Mouse (Mus musculus): ENCODE measurements at regions not wholly inside any gene's neighbourhood (a gene's known extent, or its start where the extent isn't known, plus 50 kb on each side); places are given as distances from the start of the nearest gene placed in this dataset.

GRCm38 (mm10) chr14:102673724-102674123 lies 308.7 kb downstream of the Kctd12 start:
- no peak for DNase-seq (ENCODE audit: extremely low spot score in 1 of 2, low spot score in 1 of 2)

- peak in 1 of 2 experiments; percentile 9 for DNase-seq (ENCODE audit: extremely low spot score in 1 of 2, low spot score in 1 of 2)
These were observed 319.2 kb downstream of the Kctd12 start for GRCm38 (mm10) chr14:102663240-102663639.

GRCm38 (mm10) chr14:102660351-102660750 lies 322.1 kb downstream of the Kctd12 start:
- DNase-seq (ENCODE audit: extremely low spot score in 1 of 2, low spot score in 1 of 2) = no peak

GRCm38 (mm10) chr14:102656235-102656634 lies 326.2 kb downstream of the Kctd12 start:
- DNase-seq (ENCODE audit: extremely low spot score in 1 of 2, low spot score in 1 of 2) = no peak

- DNase-seq (ENCODE audit: extremely low spot score in 1 of 2, low spot score in 1 of 2) = peak in 1 of 2 experiments; percentile 6
These were observed 352.8 kb downstream of the Kctd12 start for GRCm38 (mm10) chr14:102629601-102630000.

GRCm38 (mm10) chr14:102621546-102621945 lies 360.9 kb downstream of the Kctd12 start:
- no peak for DNase-seq (ENCODE audit: extremely low spot score in 1 of 2, low spot score in 1 of 2)

- DNase-seq (ENCODE audit: extremely low spot score in 1 of 2, low spot score in 1 of 2) = no peak
These were observed 363.4 kb downstream of the Kctd12 start for GRCm38 (mm10) chr14:102619056-102619455.

GRCm38 (mm10) chr14:102615588-102616309 lies 366.7 kb downstream of the Kctd12 start:
- DNase-seq (ENCODE audit: extremely low spot score in 1 of 2, low spot score in 1 of 2) = no peak

GRCm38 (mm10) chr14:102606055-102606454 lies 376.4 kb downstream of the Kctd12 start:
- no peak for DNase-seq (ENCODE audit: extremely low spot score in 1 of 2, low spot score in 1 of 2)

- DNase-seq (ENCODE audit: extremely low spot score in 1 of 2, low spot score in 1 of 2) = peak in 1 of 2 experiments; percentile 14
These were observed 387.6 kb downstream of the Kctd12 start for GRCm38 (mm10) chr14:102594850-102595249.

- DNase-seq (ENCODE audit: extremely low spot score in 1 of 2, low spot score in 1 of 2) = no peak
These were observed 428.7 kb downstream of the Kctd12 start for GRCm38 (mm10) chr14:102553781-102554180.

GRCm38 (mm10) chr14:102552598-102552997 lies 429.8 kb downstream of the Kctd12 start:
- no peak for DNase-seq (ENCODE audit: extremely low spot score in 1 of 2, low spot score in 1 of 2)

GRCm38 (mm10) chr14:102524894-102525577 lies 457.4 kb downstream of the Kctd12 start:
- no peak for DNase-seq (ENCODE audit: extremely low spot score in 1 of 2, low spot score in 1 of 2)

GRCm38 (mm10) chr14:102516765-102517164 lies 465.7 kb downstream of the Kctd12 start:
- peak in 1 of 2 experiments; percentile 4 for DNase-seq (ENCODE audit: extremely low spot score in 1 of 2, low spot score in 1 of 2)

- DNase-seq (ENCODE audit: extremely low spot score in 1 of 2, low spot score in 1 of 2) = no peak
These were observed 467.9 kb downstream of the Kctd12 start for GRCm38 (mm10) chr14:102514527-102514926.

GRCm38 (mm10) chr14:102512651-102513050 lies 469.8 kb downstream of the Kctd12 start:
- no peak for DNase-seq (ENCODE audit: extremely low spot score in 1 of 2, low spot score in 1 of 2)

GRCm38 (mm10) chr14:102511691-102512383 lies 470.6 kb downstream of the Kctd12 start:
- no peak for DNase-seq (ENCODE audit: extremely low spot score in 1 of 2, low spot score in 1 of 2)

- DNase-seq (ENCODE audit: extremely low spot score in 1 of 2, low spot score in 1 of 2) = peak in 1 of 2 experiments; percentile 81
These were observed 472.1 kb downstream of the Kctd12 start for GRCm38 (mm10) chr14:102510387-102510786.

GRCm38 (mm10) chr14:102505696-102506321 lies 476.6 kb downstream of the Kctd12 start:
- peak in 1 of 2 experiments; percentile 1 for DNase-seq (ENCODE audit: extremely low spot score in 1 of 2, low spot score in 1 of 2)

GRCm38 (mm10) chr14:102497179-102497578 lies 485.3 kb downstream of the Kctd12 start:
- DNase-seq (ENCODE audit: extremely low spot score in 1 of 2, low spot score in 1 of 2) = no peak

GRCm38 (mm10) chr14:102492376-102492775 lies 490.1 kb downstream of the Kctd12 start:
- no peak for DNase-seq (ENCODE audit: extremely low spot score in 1 of 2, low spot score in 1 of 2)

All from frontal cortex, adult 2 months (tissue).